Mouse (Mus musculus): ENCODE results near the gene Gm2007.
"Not testable (repeated sequence)": the region's sequence is repeated elsewhere in the genome, so short reads cannot be mapped to it uniquely, and the experiment has no call there.

DNA sequence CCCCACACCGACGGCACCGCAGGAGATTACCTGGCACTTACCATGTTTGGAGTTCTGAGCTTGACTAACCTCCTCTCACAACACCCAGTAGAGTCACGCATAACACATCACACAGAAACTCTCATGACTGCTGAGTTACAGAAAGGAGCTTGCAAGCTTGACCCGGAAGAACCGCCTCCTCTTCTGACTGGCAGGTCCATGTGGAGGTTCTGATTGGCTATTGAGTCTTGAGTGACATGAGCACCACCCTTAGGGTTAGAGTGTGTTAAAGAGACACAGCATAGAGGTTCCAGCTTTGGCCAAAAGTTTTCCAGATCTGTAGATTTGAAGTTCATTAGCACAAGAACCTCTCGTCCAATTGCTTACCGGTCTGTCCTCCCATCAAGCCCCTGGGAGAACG is 37.8 kb upstream of the Gm2007 start, which contains the start of gene Zfp969:
- TF ChIP-seq CTCF, EP300 (IDR thresholded peaks at IDR 0.05; ENCODE audit: low read depth): not testable (repeated sequence)
